Mouse (Mus musculus): ENCODE results near the gene Gm43064. TPM values are rescaled to one million over a fixed set of nuclear protein-coding genes. Genes with fewer than 3 reads are reported as not detected.
"Not testable (repeated sequence)": the region's sequence is repeated elsewhere in the genome, so short reads cannot be mapped to it uniquely, and the experiment has no call there.

Gene Gm43064
- polyA plus RNA-seq, 1 experiment from 2014 or later: not detected

DNA sequence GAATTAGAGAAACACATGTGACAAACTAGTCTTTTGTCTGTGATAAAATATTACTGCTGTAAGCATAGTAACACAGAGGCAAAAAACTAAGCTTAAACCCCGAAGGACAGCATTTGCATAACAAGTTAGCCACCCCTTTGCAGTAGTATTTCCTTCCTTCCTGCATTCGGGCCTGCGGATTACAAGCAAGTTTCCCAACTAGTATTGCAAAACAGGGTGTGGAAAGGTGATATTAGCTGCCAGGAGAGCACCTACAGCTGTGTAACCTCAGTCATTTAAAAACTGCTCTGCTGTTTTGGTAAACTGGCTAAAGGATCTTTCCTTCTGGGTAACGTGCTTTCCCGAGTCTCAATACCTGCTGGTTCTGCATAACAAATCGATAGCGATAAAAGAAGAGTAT is 22.1 kb upstream of the Gm43064 start:
- Histone ChIP-seq H3K27ac (ENCODE audit: low read length) (peak overlapping the region; percentile 66), H3K4me1 (ENCODE audit: insufficient read depth, low read depth, low read length) (peaks cover 10% of the 10 kb centered on the region), H3K36me3 (ENCODE audit: insufficient read depth, low read length) (no peaks in the 10 kb centered on the region), H3K4me2 (replicated peaks; ENCODE audit: low read depth, low read length) (0 out of 2 replicates have a peak overlapping the region, but pooled peaks have one; percentile 22), H3K9ac (replicated peaks; ENCODE audit: low read depth) (no peak overlapping the region), H3K9me3 (ENCODE audit: low read length) (no peaks in the 10 kb centered on the region), H3K4me3 (ENCODE audit: low read depth, low read length) (no peak overlapping the region), H3K27me3 (replicated peaks; ENCODE audit: insufficient read depth, low read length) (no peaks in the 10 kb centered on the region)
- 43% methylated on average over 7 of the region's 7 CpGs for WGBS
- TF ChIP-seq CTCF (IDR thresholded peaks at IDR 0.05) (no peak), EP300 (IDR thresholded peaks at IDR 0.05) (peak; percentile 72)
- ATAC-seq: no peak
- peak; percentile 89 for DNase-seq (ENCODE audit: low spot score)

DNA sequence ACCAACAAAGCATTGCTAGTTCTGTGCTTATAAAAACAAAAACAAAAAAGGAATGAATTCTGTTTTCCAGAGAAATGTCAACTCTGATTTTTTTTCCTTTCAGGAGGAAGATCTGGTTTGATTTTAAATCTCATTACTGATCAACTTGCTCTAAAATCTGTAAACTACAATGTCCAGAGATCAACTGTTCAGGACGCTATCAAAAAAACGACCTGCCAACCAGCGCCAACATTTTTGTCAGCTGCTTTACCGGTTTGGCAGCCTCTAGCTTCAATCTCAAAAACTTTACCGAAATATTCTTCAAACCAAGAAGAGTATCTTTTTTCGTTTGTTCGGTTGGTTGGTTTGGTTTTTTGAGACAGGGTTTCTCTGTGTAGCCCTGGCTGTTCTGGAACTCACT is 20.3 kb upstream of the Gm43064 start:
- Histone ChIP-seq H3K9me3 (ENCODE audit: low read length) (no peaks in the 10 kb centered on the region), H3K9ac (replicated peaks; ENCODE audit: low read depth) (0 out of 2 replicates have a peak overlapping the region, but pooled peaks have one; percentile 93)

GRCm38 (mm10) chr3:103789891-103790345 is 19.5 kb upstream of the Gm43064 start:
- no peak for TF ChIP-seq CTCF (IDR thresholded peaks at IDR 0.05)
- TF ChIP-seq EP300 (IDR thresholded peaks at IDR 0.05): peak; percentile 78
- DNase-seq (ENCODE audit: low spot score): peak; percentile 86
- Histone ChIP-seq H3K27ac (ENCODE audit: low read length) (peak overlapping the region; percentile 93), H3K4me1 (ENCODE audit: insufficient read depth, low read depth, low read length) (peaks cover 7% of the 10 kb centered on the region), H3K36me3 (ENCODE audit: insufficient read depth, low read length) (no peaks in the 10 kb centered on the region), H3K4me3 (ENCODE audit: low read depth, low read length) (peak overlapping the region; percentile 96), H3K4me2 (replicated peaks; ENCODE audit: low read depth, low read length) (peak overlapping the region; percentile 75), H3K27me3 (replicated peaks; ENCODE audit: insufficient read depth, low read length) (no peaks in the 10 kb centered on the region), H3K9me3 (ENCODE audit: low read length) (no peaks in the 10 kb centered on the region), H3K9ac (replicated peaks; ENCODE audit: low read depth) (peak overlapping the region; percentile 93)
- ATAC-seq: peak; percentile 50
- 1% methylated on average over 14 of the region's 14 CpGs for WGBS

More for the DNA sequence above, 20.3 kb upstream of the Gm43064 start:
- ATAC-seq (no peak), DNase-seq (ENCODE audit: low spot score) (no peak)
- Histone ChIP-seq H3K36me3 (ENCODE audit: insufficient read depth, low read length) (no peaks in the 10 kb centered on the region), H3K27ac (ENCODE audit: low read length) (no peak overlapping the region), H3K4me2 (replicated peaks; ENCODE audit: low read depth, low read length) (peak overlapping the region; percentile 75), H3K4me3 (ENCODE audit: low read depth, low read length) (peak overlapping the region; percentile 96), H3K27me3 (replicated peaks; ENCODE audit: insufficient read depth, low read length) (no peaks in the 10 kb centered on the region), H3K4me1 (ENCODE audit: insufficient read depth, low read depth, low read length) (peaks cover 7% of the 10 kb centered on the region)
- 58% methylated on average over 7 of the region's 7 CpGs for WGBS
- no peak for TF ChIP-seq EP300 (IDR thresholded peaks at IDR 0.05)
- TF ChIP-seq CTCF (IDR thresholded peaks at IDR 0.05): no peak

DNA sequence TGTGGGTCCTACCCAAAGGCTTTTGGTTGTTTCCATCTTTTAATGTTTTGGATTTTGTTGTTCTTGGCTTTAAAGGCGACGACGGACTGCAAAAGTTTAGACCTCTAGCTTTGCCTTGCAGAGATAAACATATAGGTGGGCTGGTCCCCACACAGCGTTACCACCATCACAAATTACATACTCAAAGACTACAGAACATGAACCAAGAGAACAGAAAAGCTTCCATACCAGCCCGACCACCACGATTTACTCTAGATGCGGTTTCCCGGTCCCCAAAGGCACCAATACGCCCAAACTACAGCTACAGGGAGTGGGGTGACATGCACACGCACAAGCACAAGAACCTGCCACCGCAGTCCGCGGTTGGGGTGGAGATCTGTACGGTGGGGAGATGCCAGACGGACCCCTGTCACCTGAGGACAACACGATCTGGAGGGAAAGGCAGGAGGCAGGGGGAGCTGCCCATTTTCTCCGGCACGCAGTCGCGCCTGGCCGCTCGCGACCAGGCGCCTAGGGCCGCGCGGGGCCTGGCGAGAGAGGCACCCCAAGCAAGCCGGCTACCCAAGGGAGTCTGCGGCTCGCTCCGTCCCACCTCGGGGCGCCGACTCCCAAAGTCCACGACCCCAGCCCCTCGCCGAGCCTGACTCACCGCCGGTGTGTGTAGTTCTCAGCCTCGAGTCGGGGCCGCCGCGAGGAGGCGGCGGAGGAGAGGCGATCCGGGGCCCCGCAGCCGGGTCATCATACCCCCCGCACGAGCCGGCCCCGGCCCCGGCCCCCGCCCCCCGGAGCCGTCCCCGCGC is 18.8 kb upstream of the Gm43064 start:
- DNase-seq (ENCODE audit: low spot score): peak; percentile 39
- Histone ChIP-seq H3K9ac (replicated peaks; ENCODE audit: low read depth) (peak overlapping the region; percentile 93), H3K9me3 (ENCODE audit: low read length) (no peaks in the 10 kb centered on the region), H3K27ac (ENCODE audit: low read length) (peak overlapping the region; percentile 93), H3K4me2 (replicated peaks; ENCODE audit: low read depth, low read length) (peak overlapping the region; percentile 75), H3K4me3 (ENCODE audit: low read depth, low read length) (peak overlapping the region; percentile 96), H3K36me3 (ENCODE audit: insufficient read depth, low read length) (no peaks in the 10 kb centered on the region), H3K27me3 (replicated peaks; ENCODE audit: insufficient read depth, low read length) (no peaks in the 10 kb centered on the region), H3K4me1 (ENCODE audit: insufficient read depth, low read depth, low read length) (peaks cover 7% of the 10 kb centered on the region)
- no peak for TF ChIP-seq EP300 (IDR thresholded peaks at IDR 0.05)
- TF ChIP-seq CTCF (IDR thresholded peaks at IDR 0.05): no peak
- peak; percentile 62 for ATAC-seq
- under 1% methylated on average over 38 of the region's 61 CpGs for WGBS

DNA sequence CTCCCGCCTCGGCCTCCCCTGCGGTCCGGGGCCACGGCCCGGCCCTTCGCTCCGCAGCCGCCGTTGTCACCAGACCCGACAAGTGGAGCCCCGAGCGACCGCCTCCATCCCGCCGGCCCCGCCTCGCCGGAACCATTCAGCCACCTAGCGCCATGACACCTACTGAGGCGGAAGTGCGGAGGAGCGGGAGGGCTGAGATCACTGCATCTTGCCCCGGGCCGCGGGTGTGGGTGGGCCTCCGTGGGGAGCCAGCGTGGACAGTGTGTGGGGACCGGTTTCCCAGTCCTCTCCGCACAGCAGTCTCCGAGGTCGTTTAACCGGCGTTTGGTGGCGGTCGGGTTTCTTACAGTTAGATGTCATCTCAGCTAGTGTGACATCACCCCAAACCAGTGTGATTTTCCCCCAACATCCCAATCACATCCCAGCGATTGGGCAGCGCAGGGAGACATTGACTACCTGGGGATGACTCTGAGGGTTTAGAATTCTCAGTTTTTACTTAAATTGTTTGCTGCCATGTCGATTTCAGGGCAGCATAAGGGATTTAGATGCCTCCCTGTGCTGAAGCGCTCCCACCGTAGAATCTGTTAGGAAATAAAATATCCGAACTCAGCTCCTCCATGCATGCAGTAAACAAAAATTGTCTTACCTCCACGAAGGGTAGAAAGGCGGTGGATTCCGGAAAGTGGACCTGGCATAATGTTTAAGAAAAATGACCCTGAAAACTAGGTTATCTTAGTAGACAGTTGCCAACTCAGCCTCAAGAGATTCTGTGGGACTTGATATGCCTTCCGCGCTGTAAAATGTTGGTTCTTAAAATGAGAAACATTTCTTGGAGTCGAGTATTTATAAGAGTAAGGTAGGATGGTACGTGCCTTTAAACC is 17.9 kb upstream of the Gm43064 start, which contains the start of gene Hipk1:
Hipk1 (minus strand) TSS at position 334 of the 881 bp plus-strand sequence.
- WGBS: 12% methylated on average over 43 of the region's 49 CpGs
- peak within 1 kb of the TSS; percentile 93 for H3K9ac ChIP-seq (replicated peaks; ENCODE audit: low read depth)
- ATAC-seq (peak; percentile 94), DNase-seq (ENCODE audit: low spot score) (peak; percentile 97)
- H3K4me2 ChIP-seq (replicated peaks; ENCODE audit: low read depth, low read length): peak within 1 kb of the TSS; percentile 75
- no peaks in the 10 kb centered on the region for H3K27me3 ChIP-seq (replicated peaks; ENCODE audit: insufficient read depth, low read length)
- H3K27ac ChIP-seq (ENCODE audit: low read length): peak within 1 kb of the TSS; percentile 93
- no peaks in the 10 kb centered on the region for H3K9me3 ChIP-seq (ENCODE audit: low read length)
- H3K36me3 ChIP-seq (ENCODE audit: insufficient read depth, low read length): no peaks in the 10 kb centered on the region
- TF ChIP-seq EP300 (IDR thresholded peaks at IDR 0.05) (peak; percentile 15; the same call in 1 of the 2 replicates), CTCF (IDR thresholded peaks at IDR 0.05) (peak; percentile 28; the same call in 1 of the 2 replicates)
- peaks cover 7% of the 10 kb centered on the region for H3K4me1 ChIP-seq (ENCODE audit: insufficient read depth, low read depth, low read length)
- peak within 1 kb of the TSS; percentile 96 for H3K4me3 ChIP-seq (ENCODE audit: low read depth, low read length)

DNA sequence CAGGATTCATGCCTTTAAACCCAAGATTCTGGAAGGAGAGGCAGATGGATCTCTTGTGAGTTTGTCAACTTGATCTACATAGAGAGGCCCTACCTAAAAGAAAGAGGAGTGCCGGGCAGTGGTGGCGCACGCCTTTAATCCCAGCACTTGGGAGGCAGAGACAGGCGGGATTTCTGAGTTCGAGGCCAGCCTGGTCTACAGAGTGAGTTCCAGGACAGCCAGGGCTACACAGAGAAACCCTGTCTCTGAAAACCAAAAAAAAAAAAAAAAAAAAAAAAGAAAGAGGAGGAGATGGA is 17.3 kb upstream of the Gm43064 start:
- H3K9ac ChIP-seq (replicated peaks; ENCODE audit: low read depth); H3K4me2 ChIP-seq (replicated peaks; ENCODE audit: low read depth, low read length): not testable (repeated sequence)

More for the DNA sequence above, 17.3 kb upstream of the Gm43064 start:
- not testable (repeated sequence) for H3K36me3 ChIP-seq (ENCODE audit: insufficient read depth, low read length); ATAC-seq; H3K4me1 ChIP-seq (ENCODE audit: insufficient read depth, low read depth, low read length); H3K4me3 ChIP-seq (ENCODE audit: low read depth, low read length); DNase-seq (ENCODE audit: low spot score); H3K27ac ChIP-seq (ENCODE audit: low read length); H3K27me3 ChIP-seq (replicated peaks; ENCODE audit: insufficient read depth, low read length); H3K9me3 ChIP-seq (ENCODE audit: low read length)
- WGBS: 79% methylated on average over 5 of the region's 5 CpGs
